Mouse (Mus musculus): ENCODE results near the gene Pecam1.

GRCm38 (mm10) chr11:106609731-106610130 is 140.7 kb downstream of the Pecam1 start:
- TF ChIP-seq CHD1 (IDR thresholded peaks at IDR 0.05; ENCODE audit: low read depth, low read length), result no peak
- no peak for TF ChIP-seq TBP (conservative IDR thresholded peaks at IDR 0.05; ENCODE audit: low read depth, low read length)
- TF ChIP-seq POLR2A (IDR thresholded peaks at IDR 0.05; ENCODE audit: low read depth, low read length), result no peak
- no peak for TF ChIP-seq CTCF (conservative IDR thresholded peaks at IDR 0.05 in 1 of 2, IDR thresholded peaks at IDR 0.05 in 1 of 2; ENCODE audit: low read depth in 2 of 2, low read length in 2 of 2)
- TF ChIP-seq USF1 (IDR thresholded peaks at IDR 0.05; ENCODE audit: low read depth, low read length), result no peak
- no peak for TF ChIP-seq MAX (IDR thresholded peaks at IDR 0.05; ENCODE audit: low read length)
- TF ChIP-seq EP300 (IDR thresholded peaks at IDR 0.05; ENCODE audit: low read length), result no peak

Data from CH12.LX (cell line).